Mouse (Mus musculus): ENCODE measurements around the gene Tent4b.

DNA sequence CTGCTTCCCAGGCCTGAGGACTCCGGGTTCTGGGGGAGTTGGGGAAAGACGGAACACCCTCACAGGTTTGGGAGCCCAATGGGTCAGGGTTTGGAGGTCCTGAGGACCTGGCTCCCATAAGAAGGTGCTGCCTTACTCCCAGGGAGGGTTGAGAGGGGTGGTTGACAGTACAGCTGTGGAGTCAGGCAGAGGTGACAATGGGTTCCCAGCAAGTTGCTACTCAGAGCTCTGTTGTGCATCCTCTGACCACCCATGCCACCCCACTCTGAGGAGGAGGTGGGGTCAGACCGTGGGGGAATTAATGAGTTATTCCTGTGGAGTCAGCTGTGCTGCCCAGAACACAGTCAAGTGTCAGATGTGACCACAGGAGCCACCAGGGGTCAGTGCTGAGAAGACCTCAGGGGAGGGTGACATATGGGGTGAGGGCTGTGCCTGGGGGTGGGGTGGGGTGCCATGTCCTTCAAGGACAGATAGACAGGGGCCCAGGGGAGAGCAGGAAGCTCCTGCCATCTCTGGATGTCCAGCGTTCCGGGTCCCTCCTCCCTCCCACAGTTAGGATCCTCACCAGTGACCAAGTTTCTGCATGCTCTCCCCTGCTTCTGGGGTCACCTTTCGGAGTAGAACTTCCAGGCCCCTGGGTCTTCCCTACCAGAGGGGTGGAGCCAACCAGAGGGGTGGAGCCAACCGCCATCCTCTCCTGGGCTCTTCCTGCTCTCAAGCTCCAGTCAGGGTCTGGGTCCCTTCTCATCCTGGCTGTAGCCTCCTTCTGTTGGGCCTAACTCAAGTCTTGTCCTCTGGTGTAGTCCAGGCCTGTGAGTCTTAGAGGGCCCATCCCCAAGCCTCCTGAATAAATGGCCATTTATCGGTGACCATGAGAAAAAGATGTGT, 86.7 kb downstream of the Tent4b start:
- TF ChIP-seq CTCF (IDR thresholded peaks at IDR 0.05; ENCODE audit: low read depth, low read length) = 0 out of 2 replicates have a peak, but pooled peaks have one; percentile 33
- TF ChIP-seq POLR2A (IDR thresholded peaks at IDR 0.05; ENCODE audit: borderline replicate concordance, low read depth, low read length) = no peak
